In genomic region chr5:69464435-69464834, GRCm38 (mm10) we compare ENCODE assay signal across 22 mouse cellular contexts.
DNase-seq lines count a peak whose midpoint lies in the region; ATAC-seq and TF ChIP-seq lines count a peak whose summit lies in the region.
"Had no signal": no experiment of that assay in that cellular context is flagged by ENCODE, and none has a peak within 500 bp of the region (broad histone marks: within the 10 kb centered on the region; RNA-seq: fewer than 3 reads in every experiment).

No protein-coding gene starts in this region.

- 78% methylated on average over 2 of the region's 2 CpGs for WGBS in kidney, embryonic 14.5 days

- H3K4me1 ChIP-seq in MEL (ENCODE audit: control insufficient read depth in 1 of 2, insufficient read depth in 2 of 2, low read length in 2 of 2) = no peaks in the 10 kb centered on the region
- H3K4me1 ChIP-seq in kidney, embryonic 14.5 days (ENCODE audit: control insufficient read depth, insufficient read depth, low read length) = no peaks in the 10 kb centered on the region
- H3K4me1 ChIP-seq: embryonic facial prominence, embryonic 13.5 days; heart, embryonic 10.5 days; lung, embryonic 15.5 days; stomach, embryonic 15.5 days had no signal

- H3K4me2 ChIP-seq in kidney, embryonic 14.5 days (replicated peaks; ENCODE audit: low read depth, low read length) = no peak overlapping the region
- H3K4me2 ChIP-seq: embryonic facial prominence, embryonic 13.5 days; hindbrain, embryonic 14.5 days; lung, embryonic 15.5 days; stomach, embryonic 15.5 days had no signal

- no peak for TF ChIP-seq EP300 in MEL (IDR thresholded peaks at IDR 0.05; ENCODE audit: low read depth in 1 of 2, low read length in 2 of 2)

- TF ChIP-seq POLR2A in MEL (IDR thresholded peaks at IDR 0.05; ENCODE audit: control insufficient read depth in 1 of 2, insufficient read depth in 1 of 2, low read depth in 1 of 2, low read length in 2 of 2, poor library complexity in 1 of 2) = no peak

- no peak; the same call in none of the 2 replicates for TF ChIP-seq RAD21 in MEL (IDR thresholded peaks at IDR 0.05; ENCODE audit: low read depth, low read length)

- H3K4me3 ChIP-seq in gastrocnemius, adult 2 months = no peak overlapping the region
- H3K4me3 ChIP-seq in MEL (ENCODE audit: control insufficient read depth in 1 of 2, insufficient read depth in 1 of 2, low read depth in 2 of 2, low read length in 2 of 2) = no peak overlapping the region
- H3K4me3 ChIP-seq in kidney, embryonic 14.5 days (ENCODE audit: low read length) = no peak overlapping the region
- H3K4me3 ChIP-seq: embryonic facial prominence, embryonic 13.5 days; heart, embryonic 10.5 days; lung, embryonic 15.5 days; stomach, embryonic 15.5 days had no signal

- intact Hi-C loops in gastrocnemius, adult 2 months (cut with DNase I) = no loop called here

- no peaks in the 10 kb centered on the region for H3K36me3 ChIP-seq in MEL (ENCODE audit: control insufficient read depth in 1 of 2, insufficient read depth in 2 of 2, low read length in 2 of 2)
- H3K36me3 ChIP-seq in kidney, embryonic 14.5 days (ENCODE audit: control insufficient read depth, insufficient read depth, low read length) = no peaks in the 10 kb centered on the region
- H3K36me3 ChIP-seq: embryonic facial prominence, embryonic 13.5 days; heart, embryonic 10.5 days; lung, embryonic 15.5 days; stomach, embryonic 15.5 days had no signal

- DNase-seq in gastrocnemius, adult 2 months = no peak
- no peak for DNase-seq in gastrocnemius, adult 18-20 months (ENCODE audit: low spot score)
- DNase-seq in lung, postnatal 25 days (ENCODE audit: low spot score) = peak; percentile 1
- no peak for DNase-seq in lung, postnatal 10 days
- peak; percentile 11 for DNase-seq in MEL (ENCODE audit: low read depth, low spot score)
- DNase-seq in telencephalon, adult 2 months (ENCODE audit: low read depth, low spot score) = peak; percentile 2
- no peak for DNase-seq in adrenal gland, adult 18-20 months (ENCODE audit: low spot score in 2 of 2)
- DNase-seq: cerebellum, postnatal 14 days; gastrocnemius, postnatal 25 days; heart, postnatal 14 days; kidney, postnatal 14 days; layer of hippocampus, adult 9-11 months had no signal

- H3K9ac ChIP-seq in MEL (ENCODE audit: control insufficient read depth, low read depth, low read length, poor library complexity, severe bottlenecking) = no peak overlapping the region
- H3K9ac ChIP-seq in kidney, embryonic 14.5 days (ENCODE audit: low read depth, low read length) = no peak overlapping the region
- H3K9ac ChIP-seq: embryonic facial prominence, embryonic 13.5 days; hindbrain, embryonic 14.5 days; lung, embryonic 15.5 days; stomach, embryonic 15.5 days had no signal

- peak; percentile 34; the same call in 1 of the 2 replicates for TF ChIP-seq CTCF in gastrocnemius, adult 2 months (IDR thresholded peaks at IDR 0.05)
- TF ChIP-seq CTCF in MEL (IDR thresholded peaks at IDR 0.05 in 2 of 3, conservative IDR thresholded peaks at IDR 0.05 in 1 of 3; ENCODE audit: control insufficient read depth in 1 of 3, insufficient read depth in 1 of 3, low read depth in 2 of 3, low read length in 3 of 3, poor library complexity in 1 of 3, severe bottlenecking in 1 of 3) = peak in 1 of 3 experiments; percentile 40; a peak in 2 of 6 replicates

- no peak for ATAC-seq in kidney, embryonic 14.5 days (ENCODE audit: low FRiP score, low TSS enrichment)
- ATAC-seq: CD4-positive, CD25-positive, alpha-beta regulatory T cell, adult 4 months; intestine, embryonic 16.5 days; midbrain, embryonic 16.5 days; Patski had no signal

- H3K27ac ChIP-seq in gastrocnemius, adult 2 months = no peak overlapping the region
- no peak overlapping the region for H3K27ac ChIP-seq in MEL (ENCODE audit: control insufficient read depth, low read depth, low read length)
- no peak overlapping the region for H3K27ac ChIP-seq in kidney, embryonic 14.5 days (ENCODE audit: low read depth, low read length)
- H3K27ac ChIP-seq: embryonic facial prominence, embryonic 13.5 days; heart, embryonic 10.5 days; hindbrain, embryonic 14.5 days; lung, embryonic 15.5 days; stomach, embryonic 15.5 days had no signal

- no peaks in the 10 kb centered on the region for H3K9me3 ChIP-seq in MEL (replicated peaks; ENCODE audit: insufficient read depth, low read length)
- no peaks in the 10 kb centered on the region for H3K9me3 ChIP-seq in kidney, embryonic 14.5 days (ENCODE audit: control insufficient read depth, low read length)
- H3K9me3 ChIP-seq: embryonic facial prominence, embryonic 13.5 days; heart, embryonic 10.5 days; lung, embryonic 15.5 days; stomach, embryonic 15.5 days had no signal

- H3K27me3 ChIP-seq in MEL (ENCODE audit: control insufficient read depth in 1 of 2, insufficient read depth in 2 of 2, low read length in 2 of 2) = no peaks in the 10 kb centered on the region
- H3K27me3 ChIP-seq in kidney, embryonic 14.5 days (ENCODE audit: control insufficient read depth, insufficient read depth, low read length) = no peaks in the 10 kb centered on the region
- H3K27me3 ChIP-seq: embryonic facial prominence, embryonic 13.5 days; lung, embryonic 15.5 days; stomach, embryonic 15.5 days had no signal

- no peaks in the 10 kb centered on the region for H3K79me2 ChIP-seq in MEL (ENCODE audit: control insufficient read depth, insufficient read depth, low read length, poor library complexity)

TF ChIP-seq in MEL, 35 proteins besides CTCF, POLR2A, EP300 and RAD21:
- TF ChIP-seq TBP (IDR thresholded peaks at IDR 0.05; ENCODE audit: low read depth, low read length) (no peak), ZNF384 (IDR thresholded peaks at IDR 0.05; ENCODE audit: low read depth, low read length) (no peak), MAZ (IDR thresholded peaks at IDR 0.05; ENCODE audit: low read depth, low read length) (no peak), SIN3A (IDR thresholded peaks at IDR 0.05; ENCODE audit: low read length) (no peak), USF2 (IDR thresholded peaks at IDR 0.05; ENCODE audit: borderline replicate concordance in 1 of 2, insufficient read depth in 1 of 2, low read depth in 1 of 2, low read length in 2 of 2) (no peak), SMC3 (IDR thresholded peaks at IDR 0.05; ENCODE audit: low read depth, low read length) (no peak), GATA1 (IDR thresholded peaks at IDR 0.05; ENCODE audit: low read depth, low read length) (no peak), HCFC1 (IDR thresholded peaks at IDR 0.05; ENCODE audit: low read depth, low read length) (no peak), MYC (IDR thresholded peaks at IDR 0.05; ENCODE audit: low read depth, low read length) (no peak), MEF2A (IDR thresholded peaks at IDR 0.05; ENCODE audit: extremely low read depth, insufficient replicate concordance, low read depth, low read length, poor library complexity, severe bottlenecking) (no peak), MAFK (IDR thresholded peaks at IDR 0.05; ENCODE audit: borderline replicate concordance, low read depth, low read length) (no peak), POLR2AphosphoS2 (IDR thresholded peaks at IDR 0.05; ENCODE audit: low read length) (no peak), ZMIZ1 (IDR thresholded peaks at IDR 0.05; ENCODE audit: low read depth, low read length) (no peak), POLR2AphosphoS5 (IDR thresholded peaks at IDR 0.05; ENCODE audit: borderline replicate concordance, low read depth, low read length) (no peak), TAL1 (IDR thresholded peaks at IDR 0.05; ENCODE audit: low read length) (no peak), E2F4 (IDR thresholded peaks at IDR 0.05; ENCODE audit: borderline replicate concordance, low read depth, low read length) (no peak), JUND (IDR thresholded peaks at IDR 0.05; ENCODE audit: low read depth, low read length) (no peak)

Comparison
In these comparisons a context has a peak if more than half of its experiments do, and no peak if none do; other contexts are left out.
1. DNase-seq: peak in lung, postnatal 25 days (single experiment), MEL (single experiment) and telencephalon, adult 2 months (single experiment); none in gastrocnemius, adult 2 months (single experiment), gastrocnemius, adult 18-20 months (single experiment), lung, postnatal 10 days (single experiment) and adrenal gland, adult 18-20 months (0 of 2).